Mouse (Mus musculus) myocyte (in vitro differentiated cells): ENCODE measurements around the gene Fgf18.
A peak's percentile ranks its signal among the peaks of the same experiment; 100 is the strongest.

ENCODE experiments used
- CEBPB ChIP-seq: IDR thresholded peaks from 2 replicates; pipeline ENCODE4 v1.6.1; 2011; ENCODE audit warnings: mild to moderate bottlenecking, moderate library complexity; ENCODE audit not compliant: poor library complexity, insufficient read depth, severe bottlenecking
- E2F4 ChIP-seq: IDR thresholded peaks from one replicate; pipeline ENCODE4 v1.6.1; 2011; ENCODE audit warnings: mild to moderate bottlenecking, control low read depth, moderate library complexity; ENCODE audit not compliant: insufficient read depth
- MAX ChIP-seq: IDR thresholded peaks from one replicate; pipeline ENCODE4 v1.6.1; 2011; ENCODE audit warnings: low read depth, mild to moderate bottlenecking, control low read depth
- MYOD1 ChIP-seq, 3 experiments: IDR thresholded peaks; one replicate each; pipeline ENCODE4 v1.6.1; 2011; ENCODE audit warnings: control low read depth in 2 of 3, low read depth in 2 of 3, mild to moderate bottlenecking in 2 of 3, moderate library complexity in 1 of 3; ENCODE audit not compliant: insufficient read length in 2 of 3, control insufficient read depth in 1 of 3
- MYOG ChIP-seq, 3 experiments: IDR thresholded peaks; one replicate each; pipeline ENCODE4 v1.6.1; 2011; ENCODE audit warnings: control low read depth in 2 of 3, low read depth in 2 of 3, mild to moderate bottlenecking in 2 of 3; ENCODE audit not compliant: insufficient read length in 2 of 3, control insufficient read depth in 1 of 3, insufficient read depth in 1 of 3
- POLR2A ChIP-seq: IDR thresholded peaks from one replicate; pipeline ENCODE4 v1.6.1; 2011; ENCODE audit warnings: low read depth, mild to moderate bottlenecking, control low read depth, moderate library complexity; ENCODE audit not compliant: insufficient read length
- POLR2AphosphoS2 ChIP-seq: IDR thresholded peaks from one replicate; pipeline ENCODE4 v1.6.1; 2011; ENCODE audit warnings: low read depth, control low read depth; ENCODE audit not compliant: insufficient read length
- REST ChIP-seq: IDR thresholded peaks from one replicate; pipeline ENCODE4 v1.6.1; 2011; ENCODE audit warnings: mild to moderate bottlenecking, control low read depth, moderate library complexity; ENCODE audit not compliant: insufficient read depth, insufficient read length
- SRF ChIP-seq: IDR thresholded peaks from one replicate; pipeline ENCODE4 v1.6.1; 2011; ENCODE audit warnings: low read depth; ENCODE audit not compliant: control insufficient read depth, insufficient read length
- TCF12 ChIP-seq: IDR thresholded peaks from one replicate; pipeline ENCODE4 v1.6.1; 2011; ENCODE audit warnings: mild to moderate bottlenecking, control low read depth; ENCODE audit not compliant: poor library complexity, insufficient read depth, severe bottlenecking
- TCF3 ChIP-seq: IDR thresholded peaks from one replicate; pipeline ENCODE4 v1.6.1; 2011; ENCODE audit warnings: low read depth, control low read depth; ENCODE audit not compliant: insufficient read length
- USF1 ChIP-seq: IDR thresholded peaks from one replicate; pipeline ENCODE4 v1.6.1; 2011; ENCODE audit warnings: low read depth, mild to moderate bottlenecking, control low read depth, moderate library complexity

- TF ChIP-seq E2F4 (no peak), SRF (no peak), POLR2A (no peak), MYOD1 (IDR thresholded peaks at IDR 0.05; ENCODE audit: control insufficient read depth in 1 of 3, insufficient read length in 2 of 3, low read depth in 2 of 3) (no peak), MAX (no peak), TCF12 (no peak), MYOG (IDR thresholded peaks at IDR 0.05; ENCODE audit: control insufficient read depth in 1 of 3, insufficient read depth in 1 of 3, insufficient read length in 2 of 3, low read depth in 2 of 3) (peak in 1 of 3 experiments; percentile 6), USF1 (no peak), POLR2AphosphoS2 (no peak), REST (no peak), CEBPB (no peak), TCF3 (no peak)
Observed at GRCm38 (mm10) chr11:33146651-33147131, 509 bp downstream of the Fgf18 start.
